Mouse (Mus musculus) cortical plate, adult 2 months (tissue): ENCODE measurements around the gene Neurog1.
A peak's percentile ranks its signal among the peaks of the same experiment; 100 is the strongest.

Experiments used
- CTCF ChIP-seq: fragments of 200-500 bp; IDR thresholded peaks from 2 replicates; pipeline ENCODE4 v1.5.1; 2011; ENCODE audit warnings: mild to moderate bottlenecking, control low read depth, low read length; ENCODE audit not compliant: insufficient read depth; ENCODE audit errors: extremely low read depth
- POLR2A ChIP-seq: fragments of 200-500 bp; IDR thresholded peaks from 2 replicates; pipeline ENCODE4 v1.6.1; 2011; ENCODE audit warnings: mild to moderate bottlenecking, low read length, control low read depth; ENCODE audit not compliant: insufficient read depth; ENCODE audit errors: extremely low read depth

GRCm38 (mm10) chr13:56289998-56290397 lies 38.0 kb upstream of the Neurog1 start:
- TF ChIP-seq POLR2A (no peak), CTCF (0 out of 2 replicates have a peak, but pooled peaks have one; percentile 15)
